Mouse (Mus musculus): ENCODE results near the gene Dlg2. TPM values are rescaled to one million over a fixed set of nuclear protein-coding genes. Genes with fewer than 3 reads are reported as not detected.

Dlg2 gene
- polyA plus RNA-seq, 1 experiment, result 89.8 TPM

GRCm38 (mm10) chr7:92180591-92181587 lies 1704.4 kb downstream of the Dlg2 start:
- TF ChIP-seq POLR2A (IDR thresholded peaks at IDR 0.05; ENCODE audit: borderline replicate concordance, insufficient read depth, low read length) (no peak), CTCF (IDR thresholded peaks at IDR 0.05; ENCODE audit: borderline replicate concordance, insufficient read depth, low read depth, low read length) (no peak)
- DNase-seq, result peak; percentile 57 to 61
- H3K4me3 ChIP-seq (replicated peaks; ENCODE audit: insufficient read depth, low read depth, low read length), result peak overlapping the region; percentile 56
- peaks cover 4% of the 10 kb centered on the region; the same call in 1 of the 2 replicates for H3K4me1 ChIP-seq (ENCODE audit: control insufficient read depth, insufficient read depth, low read length)
- 22% methylated on average over 29 of the region's 29 CpGs for WGBS
- no peaks in the 10 kb centered on the region; the same call in 1 of the 2 replicates for H3K27me3 ChIP-seq (ENCODE audit: control insufficient read depth, insufficient read depth, low read length)
- H3K27ac ChIP-seq (ENCODE audit: insufficient read depth, low read length), result no peak overlapping the region

- H3K27ac ChIP-seq (ENCODE audit: insufficient read depth, low read length), result no peak overlapping the region
- H3K4me1 ChIP-seq (ENCODE audit: control insufficient read depth, insufficient read depth, low read length), result peaks cover 4% of the 10 kb centered on the region; the same call in 1 of the 2 replicates
- no peak for TF ChIP-seq CTCF (IDR thresholded peaks at IDR 0.05; ENCODE audit: borderline replicate concordance, insufficient read depth, low read depth, low read length)
- no peak for TF ChIP-seq POLR2A (IDR thresholded peaks at IDR 0.05; ENCODE audit: borderline replicate concordance, insufficient read depth, low read length)
- no peak for DNase-seq
- 74% methylated on average over 10 of the region's 10 CpGs for WGBS
- H3K4me3 ChIP-seq (replicated peaks; ENCODE audit: insufficient read depth, low read depth, low read length), result no peak overlapping the region
- no peaks in the 10 kb centered on the region; the same call in 1 of the 2 replicates for H3K27me3 ChIP-seq (ENCODE audit: control insufficient read depth, insufficient read depth, low read length)
Observed at GRCm38 (mm10) chr7:92181959-92182612, 1705.6 kb downstream of the Dlg2 start.

- H3K27ac ChIP-seq (ENCODE audit: insufficient read depth, low read length), result no peak overlapping the region
Observed at GRCm38 (mm10) chr7:92184371-92185059, 1708.0 kb downstream of the Dlg2 start.

GRCm38 (mm10) chr7:92186341-92186740 lies 1709.9 kb downstream of the Dlg2 start:
- WGBS, result 89% methylated on average over 5 of the region's 5 CpGs
- H3K4me1 ChIP-seq (ENCODE audit: control insufficient read depth, insufficient read depth, low read length), result no peaks in the 10 kb centered on the region
- H3K4me3 ChIP-seq (replicated peaks; ENCODE audit: insufficient read depth, low read depth, low read length), result no peak overlapping the region
- H3K27me3 ChIP-seq (ENCODE audit: control insufficient read depth, insufficient read depth, low read length), result no peaks in the 10 kb centered on the region
- TF ChIP-seq CTCF (IDR thresholded peaks at IDR 0.05; ENCODE audit: borderline replicate concordance, insufficient read depth, low read depth, low read length) (no peak), POLR2A (IDR thresholded peaks at IDR 0.05; ENCODE audit: borderline replicate concordance, insufficient read depth, low read length) (no peak)
- no peak for DNase-seq
- no peak overlapping the region for H3K27ac ChIP-seq (ENCODE audit: insufficient read depth, low read length)

More at GRCm38 (mm10) chr7:92184371-92185059, 1708.0 kb downstream of the Dlg2 start:
- no peaks in the 10 kb centered on the region; the same call in 1 of the 2 replicates for H3K27me3 ChIP-seq (ENCODE audit: control insufficient read depth, insufficient read depth, low read length)
- no peak overlapping the region for H3K4me3 ChIP-seq (replicated peaks; ENCODE audit: insufficient read depth, low read depth, low read length)
- WGBS, result 94% methylated on average over 7 of the region's 7 CpGs
- no peak for DNase-seq
- TF ChIP-seq CTCF (IDR thresholded peaks at IDR 0.05; ENCODE audit: borderline replicate concordance, insufficient read depth, low read depth, low read length), result no peak
- no peak for TF ChIP-seq POLR2A (IDR thresholded peaks at IDR 0.05; ENCODE audit: borderline replicate concordance, insufficient read depth, low read length)
- peaks cover 4% of the 10 kb centered on the region; the same call in 1 of the 2 replicates for H3K4me1 ChIP-seq (ENCODE audit: control insufficient read depth, insufficient read depth, low read length)

GRCm38 (mm10) chr7:92189149-92189548 lies 1712.7 kb downstream of the Dlg2 start:
- Histone ChIP-seq H3K27ac (ENCODE audit: insufficient read depth, low read length) (no peak overlapping the region), H3K27me3 (ENCODE audit: control insufficient read depth, insufficient read depth, low read length) (no peaks in the 10 kb centered on the region), H3K4me1 (ENCODE audit: control insufficient read depth, insufficient read depth, low read length) (no peaks in the 10 kb centered on the region), H3K4me3 (replicated peaks; ENCODE audit: insufficient read depth, low read depth, low read length) (no peak overlapping the region)
- no peak for DNase-seq
- WGBS, result 76% methylated on average over 6 of the region's 6 CpGs
- TF ChIP-seq CTCF (IDR thresholded peaks at IDR 0.05; ENCODE audit: borderline replicate concordance, insufficient read depth, low read depth, low read length) (no peak), POLR2A (IDR thresholded peaks at IDR 0.05; ENCODE audit: borderline replicate concordance, insufficient read depth, low read length) (no peak)

GRCm38 (mm10) chr7:92196004-92196403 lies 1719.5 kb downstream of the Dlg2 start:
- Histone ChIP-seq H3K27ac (ENCODE audit: insufficient read depth, low read length) (peak overlapping the region; percentile 49; the same call in 1 of the 2 replicates), H3K4me1 (ENCODE audit: control insufficient read depth, insufficient read depth, low read length) (peaks cover 14% of the 10 kb centered on the region; the same call in 1 of the 2 replicates), H3K27me3 (ENCODE audit: control insufficient read depth, insufficient read depth, low read length) (no peaks in the 10 kb centered on the region), H3K4me3 (replicated peaks; ENCODE audit: insufficient read depth, low read depth, low read length) (no peak overlapping the region)
- TF ChIP-seq POLR2A (IDR thresholded peaks at IDR 0.05; ENCODE audit: borderline replicate concordance, insufficient read depth, low read length) (0 out of 2 replicates have a peak, but pooled peaks have one; percentile 15), CTCF (IDR thresholded peaks at IDR 0.05; ENCODE audit: borderline replicate concordance, insufficient read depth, low read depth, low read length) (no peak)
- 16% methylated on average over 4 of the region's 4 CpGs for WGBS
- DNase-seq, result peak; percentile 93 to 95

- 7% methylated on average over 3 of the region's 3 CpGs for WGBS
- Histone ChIP-seq H3K27me3 (ENCODE audit: control insufficient read depth, insufficient read depth, low read length) (no peaks in the 10 kb centered on the region), H3K4me1 (ENCODE audit: control insufficient read depth, insufficient read depth, low read length) (peaks cover 14% of the 10 kb centered on the region; the same call in 1 of the 2 replicates), H3K27ac (ENCODE audit: insufficient read depth, low read length) (peak overlapping the region; percentile 54), H3K4me3 (replicated peaks; ENCODE audit: insufficient read depth, low read depth, low read length) (no peak overlapping the region)
- TF ChIP-seq POLR2A (IDR thresholded peaks at IDR 0.05; ENCODE audit: borderline replicate concordance, insufficient read depth, low read length) (no peak), CTCF (IDR thresholded peaks at IDR 0.05; ENCODE audit: borderline replicate concordance, insufficient read depth, low read depth, low read length) (no peak)
- peak; percentile 70 to 88 for DNase-seq
Observed at GRCm38 (mm10) chr7:92197621-92198020, 1721.1 kb downstream of the Dlg2 start.
